Mouse (Mus musculus) adrenal gland, adult (tissue): ENCODE results near the gene Arhgap10.

ENCODE experiments used
- DNase-seq, 2 experiments: peaks; one replicate each; pipeline ENCODE4 v3.0.0; 2022 to 2023; ENCODE audit warnings: low spot score in 1 of 2; ENCODE audit not compliant: inconsistent age in 2 of 2

Gene Arhgap10

GRCm38 (mm10) chr8:77518201-77519115 lies 705 bp upstream of the Arhgap10 start:
- DNase-seq, result peak in 1 of 2 experiments; percentile 96

DNA sequence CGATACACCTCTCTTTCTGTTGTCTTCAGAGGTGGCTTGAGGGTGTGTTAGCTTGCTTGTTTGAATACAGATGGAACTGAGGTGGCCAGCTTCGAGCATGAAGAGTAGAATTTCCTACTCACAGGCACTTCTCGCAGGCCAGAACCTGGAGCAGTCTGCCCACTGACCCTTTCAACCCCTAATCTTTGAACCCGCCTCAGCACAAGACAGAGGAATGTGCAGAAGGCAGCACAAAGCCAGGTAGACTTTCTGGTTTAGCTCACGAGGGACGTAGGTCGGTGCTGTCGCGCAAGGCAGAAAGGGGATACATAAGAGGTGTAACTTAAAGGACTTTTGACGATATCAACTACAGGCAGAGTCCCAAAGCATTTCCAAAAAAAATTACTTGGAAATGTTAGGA lies 908 bp downstream of the Arhgap10 start:
- peak; percentile 24 to 72 for DNase-seq

GRCm38 (mm10) chr8:77515786-77516185 lies 2.0 kb downstream of the Arhgap10 start:
- no peak for DNase-seq

GRCm38 (mm10) chr8:77515201-77515600 lies 2.6 kb downstream of the Arhgap10 start:
- DNase-seq, result no peak

DNA sequence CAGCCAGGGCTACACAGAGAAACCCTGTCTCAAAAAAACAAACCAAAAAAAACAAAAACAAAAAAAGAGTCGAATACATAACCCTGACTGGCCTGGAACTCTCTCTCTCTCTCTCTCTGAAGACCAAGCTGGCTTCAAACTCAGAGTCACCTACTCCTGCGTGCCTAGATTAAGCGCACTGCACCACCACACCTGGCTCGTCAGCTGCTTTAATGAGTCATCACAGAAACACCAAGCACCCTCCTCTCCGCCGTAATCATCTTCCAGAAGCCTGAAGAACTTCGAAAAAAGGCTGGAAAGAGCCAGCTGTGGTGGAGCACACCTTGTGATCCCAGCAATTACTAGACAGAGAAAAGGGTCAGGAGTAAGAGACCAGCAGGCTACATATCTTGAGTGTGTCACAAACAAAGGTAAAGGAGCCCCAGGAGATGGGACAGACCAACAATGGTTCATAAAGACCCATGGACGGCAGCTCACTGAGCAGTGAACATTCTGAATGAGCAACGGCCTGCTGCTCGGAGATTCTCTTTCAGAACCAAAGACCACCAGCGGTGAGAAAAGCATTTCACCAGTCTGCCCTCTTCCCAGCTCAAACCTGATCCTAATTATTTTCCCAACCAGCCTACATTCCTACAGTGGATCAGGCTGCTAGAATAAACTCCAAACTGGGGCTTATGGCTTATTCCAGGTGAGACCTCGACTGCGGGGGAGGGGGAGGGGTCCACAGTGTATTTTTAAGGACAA lies 5.8 kb downstream of the Arhgap10 start:
- no peak for DNase-seq

DNA sequence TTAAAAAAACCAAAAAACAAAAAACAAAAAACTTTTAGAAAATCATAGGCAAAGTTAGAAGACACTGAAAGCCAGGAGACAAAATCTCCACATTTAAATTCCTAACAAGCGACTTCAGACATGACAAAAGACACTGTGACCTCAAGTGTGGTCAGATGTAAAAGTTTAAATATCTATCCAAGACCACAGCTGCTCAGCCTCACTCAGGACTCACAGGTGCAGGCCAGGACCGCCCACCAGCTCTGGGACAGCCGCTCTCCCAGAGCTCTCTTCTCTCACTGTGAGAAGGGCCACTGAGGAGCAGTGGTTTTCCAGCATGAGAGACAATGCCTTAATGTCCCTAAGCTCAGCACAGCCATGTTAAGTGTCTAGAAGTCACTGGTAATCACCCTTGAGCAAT lies 7.3 kb downstream of the Arhgap10 start:
- no peak for DNase-seq

DNA sequence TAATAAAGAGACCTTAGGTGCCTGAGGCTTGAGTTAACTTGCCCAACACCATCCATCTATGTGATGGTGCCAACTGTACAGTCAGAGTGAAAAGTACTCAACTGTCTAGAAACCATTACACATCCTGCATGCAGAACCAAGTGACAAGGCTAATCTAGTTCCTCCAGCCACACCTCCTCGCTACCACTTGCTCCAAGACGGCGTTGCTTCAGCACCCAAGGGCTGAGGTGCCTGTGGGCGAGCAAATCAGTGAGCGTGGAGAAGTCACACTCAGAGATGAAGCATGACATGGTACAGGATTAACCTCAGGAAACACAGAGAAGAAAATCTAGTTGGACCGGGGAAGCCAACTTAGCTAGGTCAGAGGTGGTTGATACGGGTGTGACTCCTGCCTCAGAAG lies 8.7 kb downstream of the Arhgap10 start:
- no peak for DNase-seq

DNA sequence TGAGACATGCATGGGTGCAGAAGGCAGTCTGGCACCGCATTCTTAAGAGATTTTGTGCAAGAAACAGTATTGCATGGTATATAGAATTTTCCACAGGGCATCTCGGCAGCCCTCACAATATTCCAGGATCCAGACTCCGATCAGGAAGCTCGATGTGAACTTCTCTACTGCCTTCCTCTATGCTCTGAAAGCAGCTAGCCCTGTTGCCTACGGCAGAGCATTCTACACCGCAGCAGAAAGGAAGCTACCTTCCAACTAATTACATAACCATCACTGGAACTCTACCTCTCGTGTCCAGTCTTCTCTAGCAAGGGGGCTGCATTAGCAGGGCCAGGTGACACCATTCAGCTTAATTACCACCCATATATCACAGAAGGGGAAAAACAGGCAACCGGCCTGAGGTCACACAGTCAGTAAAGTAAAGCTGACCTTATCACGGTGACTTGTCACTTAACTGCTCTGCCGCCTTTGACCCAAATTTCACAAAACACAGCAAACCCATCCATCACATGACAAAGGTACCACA lies 10.2 kb downstream of the Arhgap10 start:
- no peak for DNase-seq

DNA sequence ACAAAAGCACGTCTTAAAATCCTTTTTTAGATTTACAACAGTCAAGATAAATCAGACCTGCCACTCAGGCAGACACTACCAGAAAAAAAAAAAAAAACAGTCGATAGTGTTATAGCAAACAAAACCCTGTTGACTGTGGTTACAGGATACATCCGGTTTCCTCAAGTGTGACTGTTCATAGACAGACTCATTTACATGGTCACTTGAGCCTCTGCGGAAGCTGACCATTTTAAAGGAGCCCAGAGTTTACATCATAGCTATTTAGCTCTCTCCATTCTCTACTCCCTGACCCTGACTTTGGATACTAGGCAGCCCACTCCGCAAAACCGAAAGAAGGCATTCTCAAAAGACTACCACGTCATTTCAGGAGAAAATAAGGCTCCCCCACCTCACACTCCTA lies 11.2 kb downstream of the Arhgap10 start:
- DNase-seq, result no peak

DNA sequence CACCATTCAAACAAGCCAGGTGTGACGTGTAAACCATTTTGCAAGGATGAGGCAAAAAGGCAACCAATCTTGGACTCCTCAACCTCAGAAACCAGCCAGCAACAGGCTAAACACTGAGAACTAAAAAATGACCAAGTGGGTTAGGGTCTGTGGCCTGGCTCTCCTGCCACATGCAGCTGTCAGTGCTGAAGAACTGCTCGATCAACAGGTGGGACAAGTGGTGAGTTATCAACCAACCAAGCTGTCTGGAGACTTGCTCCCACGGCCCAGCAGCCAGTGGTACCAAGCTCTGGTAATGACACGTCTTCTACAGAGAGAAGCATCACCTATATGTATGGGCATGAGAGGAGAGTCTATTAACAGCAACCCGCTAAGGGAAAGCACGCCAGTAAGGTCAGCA lies 15.2 kb downstream of the Arhgap10 start:
- no peak for DNase-seq

DNA sequence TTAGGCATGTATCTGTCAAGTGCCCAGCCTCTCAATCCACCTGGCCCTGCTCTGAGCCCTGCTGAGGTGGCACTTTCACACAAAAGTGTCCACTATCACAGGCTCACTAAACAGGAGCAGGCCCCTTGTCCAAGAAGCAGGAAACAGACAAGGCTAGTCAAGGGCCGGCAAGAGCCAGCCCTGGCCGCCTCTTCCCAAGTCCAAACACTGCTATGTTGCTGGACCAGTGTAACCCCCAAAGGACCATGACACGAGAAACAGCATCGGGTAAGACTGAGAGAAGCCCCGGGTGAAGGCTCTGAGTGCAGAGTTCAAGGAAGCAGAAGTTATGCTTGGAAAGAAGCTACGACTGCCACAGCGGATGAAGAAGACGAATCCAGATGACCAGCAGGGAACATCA lies 16.6 kb downstream of the Arhgap10 start:
- no peak for DNase-seq

DNA sequence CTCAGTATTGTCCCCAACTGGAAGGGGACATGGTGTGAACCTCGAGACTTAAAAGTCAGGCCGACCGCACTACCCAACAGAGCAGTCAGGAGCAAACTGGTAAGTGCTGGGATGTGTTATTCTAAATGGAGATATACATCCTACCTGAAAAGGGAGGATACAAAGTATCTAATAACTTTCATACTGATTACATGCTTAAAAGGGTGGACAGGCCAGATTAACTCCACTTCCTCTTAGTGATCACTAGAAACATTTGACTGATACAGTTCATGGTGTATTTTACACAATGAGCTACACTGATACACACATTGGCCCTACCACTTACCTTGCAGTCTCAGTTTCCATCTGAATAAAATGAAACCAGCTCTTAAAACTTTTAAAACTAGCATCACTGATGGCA lies 17.5 kb downstream of the Arhgap10 start:
- no peak for DNase-seq

GRCm38 (mm10) chr8:77497442-77497841 lies 20.3 kb downstream of the Arhgap10 start:
- no peak for DNase-seq

- DNase-seq, result no peak
Observed at GRCm38 (mm10) chr8:77496253-77496652, 21.5 kb downstream of the Arhgap10 start.

DNA sequence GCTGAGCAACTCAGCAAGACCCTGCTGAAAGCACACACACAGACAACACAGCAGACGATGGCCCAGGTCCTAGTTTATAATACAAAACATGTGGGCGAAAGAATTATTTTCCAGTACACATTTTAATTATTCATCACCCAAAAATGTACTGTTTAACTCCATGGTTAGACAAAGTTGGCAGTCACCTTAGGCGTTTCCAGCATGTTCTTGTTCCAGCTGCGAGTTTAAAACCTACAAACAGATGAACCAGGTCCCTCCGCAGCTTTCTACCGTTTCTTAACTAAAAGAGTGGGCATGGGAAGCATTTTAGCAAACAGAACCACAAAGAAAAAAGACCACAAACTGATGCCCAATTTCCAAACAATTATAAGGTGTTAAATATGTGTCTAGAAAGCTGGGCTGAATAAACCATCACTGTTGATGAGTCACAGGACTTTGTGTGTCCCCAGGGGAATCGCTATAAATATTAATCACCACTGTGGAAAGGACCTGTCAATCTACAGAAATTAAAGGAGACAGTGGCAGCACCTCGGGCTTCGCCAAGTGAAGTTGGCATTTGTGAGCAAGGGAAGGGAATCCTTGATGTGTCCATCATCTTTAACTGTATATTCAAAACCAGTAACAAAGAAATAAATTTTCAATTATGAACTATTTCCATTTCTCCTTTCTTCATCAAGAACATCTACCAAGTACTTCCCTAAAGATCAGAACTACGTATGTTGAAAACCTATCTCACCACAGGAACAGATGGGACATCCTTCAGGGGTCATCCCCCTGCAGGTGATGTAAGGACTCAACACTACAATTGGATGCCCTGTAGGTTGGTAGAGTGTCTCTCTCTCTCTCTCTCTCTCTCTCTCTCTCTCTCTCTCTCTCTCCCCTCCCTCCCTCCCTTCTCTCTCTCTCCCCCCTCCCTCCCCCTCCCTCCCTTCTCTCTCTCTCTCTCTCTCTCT lies 23.1 kb downstream of the Arhgap10 start:
- DNase-seq, result no peak

DNA sequence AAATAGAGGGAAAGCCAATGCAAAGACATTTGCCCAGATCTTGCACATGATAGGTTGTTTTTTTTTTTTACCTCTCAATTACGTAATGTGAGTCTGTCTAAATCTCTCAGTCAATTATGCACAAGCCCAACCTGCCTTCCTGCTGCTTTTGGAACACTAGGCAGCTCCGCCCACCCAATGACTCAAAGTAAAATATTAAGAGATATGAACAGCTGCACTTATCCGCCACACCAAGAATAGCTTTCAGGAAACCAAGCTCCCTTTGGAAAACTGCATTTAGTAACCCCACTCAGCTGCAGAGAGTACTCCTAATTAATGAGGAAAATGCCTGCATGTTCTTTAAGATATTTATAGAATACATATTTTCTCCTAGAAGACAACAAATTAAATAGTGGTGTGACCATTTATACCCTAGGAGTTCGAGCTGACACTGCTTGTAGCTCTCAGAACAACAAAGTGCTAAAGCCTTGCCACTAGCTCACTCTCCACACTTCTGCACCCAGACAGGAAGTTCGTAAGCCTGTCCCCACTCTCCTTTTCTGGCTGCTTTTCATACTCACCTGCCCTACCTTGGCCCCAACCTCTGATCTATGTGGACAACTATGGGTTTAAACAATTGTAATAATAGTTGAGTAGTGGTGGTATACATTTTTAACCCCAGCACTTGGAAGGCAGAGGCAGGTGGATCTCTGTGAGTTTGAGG lies 25.2 kb downstream of the Arhgap10 start:
- DNase-seq, result peak; percentile 24 to 77

DNA sequence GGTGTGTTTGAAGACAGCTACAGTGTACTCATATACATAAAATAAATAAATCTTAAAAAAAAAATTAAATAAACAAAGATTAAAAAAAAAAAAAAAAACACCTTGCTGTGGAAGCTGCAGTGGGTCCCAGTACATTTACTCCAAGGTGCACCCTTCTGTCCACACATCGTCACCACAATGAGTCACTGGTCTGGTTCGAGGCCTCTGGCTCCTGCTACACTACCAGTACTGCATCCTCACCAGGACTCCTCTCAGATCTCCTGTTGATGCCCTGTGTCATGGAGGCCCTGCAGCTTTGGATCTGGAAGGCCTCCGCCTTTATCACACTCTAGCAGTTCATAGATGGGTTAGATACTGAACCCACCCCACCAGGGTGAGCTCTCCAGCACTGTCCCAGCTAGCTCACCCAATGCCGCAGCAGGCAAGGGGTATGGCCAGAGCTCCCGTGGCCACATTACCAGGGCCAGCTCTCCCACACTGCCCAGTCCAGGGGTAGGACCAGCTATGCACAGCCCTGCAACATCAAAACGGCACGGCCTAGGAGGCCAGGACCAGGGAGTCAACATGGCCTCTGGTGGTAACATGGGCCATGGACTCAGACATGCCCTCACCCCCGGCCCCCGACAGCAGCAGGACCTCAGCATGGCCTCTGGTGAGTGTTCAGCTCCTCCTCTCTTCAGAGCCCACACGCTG lies 26.4 kb downstream of the Arhgap10 start:
- DNase-seq, result no peak

- peak; percentile 17 to 81 for DNase-seq
Observed at GRCm38 (mm10) chr8:77490095-77490781, 27.5 kb downstream of the Arhgap10 start.

DNA sequence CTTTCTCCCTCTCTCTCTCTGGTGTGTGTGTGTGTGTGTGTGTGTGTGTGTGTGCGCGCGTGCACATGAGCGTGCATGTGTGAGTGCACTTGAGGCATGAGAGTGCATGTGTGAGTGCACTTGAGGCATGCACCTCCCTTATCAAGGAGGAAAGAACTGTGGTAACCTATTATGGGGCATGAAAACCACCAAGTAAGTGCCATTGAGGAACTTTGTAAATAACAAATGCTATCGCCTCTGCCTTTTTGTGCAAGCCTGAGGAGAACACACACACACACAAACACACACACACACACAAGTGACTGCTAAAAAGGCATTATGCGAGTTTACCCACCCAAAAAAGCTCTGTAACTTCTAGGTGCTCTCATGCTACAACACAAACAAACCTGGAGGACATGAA lies 28.5 kb downstream of the Arhgap10 start:
- no peak for DNase-seq
